Mouse (Mus musculus) testis, postnatal 10 days (tissue): ENCODE measurements around the gene Tuba3a.

Source experiments
- DNase-seq: peaks from one replicate; pipeline ENCODE4 v3.0.0; 2021; ENCODE audit warnings: low spot score

Gene Tuba3a

DNA sequence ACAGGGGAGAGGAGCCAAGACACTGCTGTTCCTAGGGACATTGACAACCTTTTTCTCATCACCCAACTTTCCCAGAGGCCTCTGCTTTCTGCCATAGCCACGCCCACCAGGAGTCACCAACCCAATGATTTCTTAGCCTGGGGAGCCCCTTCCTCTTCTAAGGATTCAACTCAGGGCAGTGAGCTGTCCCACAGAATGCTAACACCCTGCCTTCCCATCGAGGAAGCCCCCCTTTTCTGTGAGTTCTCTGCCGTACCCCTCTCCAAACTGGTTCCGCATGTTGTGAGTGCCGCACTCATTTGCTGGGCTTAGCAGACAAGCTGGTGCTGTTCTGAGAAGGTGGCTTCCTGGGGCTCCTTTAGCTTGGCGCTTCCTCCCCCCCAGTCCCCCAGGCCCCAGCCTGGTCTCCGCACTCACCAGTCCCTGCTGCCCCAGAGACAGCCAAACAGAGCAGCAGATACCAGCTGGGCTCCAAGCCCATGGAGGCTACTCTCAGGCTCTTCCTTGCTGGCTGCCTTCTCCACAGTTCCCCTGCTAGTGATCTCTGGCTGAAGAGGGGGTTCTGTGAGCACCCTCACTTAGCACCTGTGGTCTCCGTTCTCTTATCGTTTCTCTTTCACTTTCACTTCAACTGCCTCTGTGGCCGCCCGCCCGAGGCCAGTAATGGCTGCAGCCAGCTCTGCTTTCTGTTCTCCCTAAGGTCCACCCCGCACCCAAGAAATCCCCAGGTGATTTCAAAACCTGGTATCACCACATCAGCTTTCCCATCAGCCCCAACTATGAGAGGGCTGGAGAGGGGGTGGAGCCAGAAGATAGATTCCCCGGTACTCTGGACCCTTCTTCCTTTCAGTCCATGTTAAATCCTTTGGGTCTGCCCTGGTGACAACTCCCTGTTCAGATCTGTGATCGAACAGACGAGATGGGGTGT is 54.5 kb downstream of the Tuba3a start, which contains the start of gene Tapbpl:
Gene Tapbpl, minus strand, starts transcription at position 744 of the 928 bp plus-strand sequence.
- DNase-seq: peak; percentile 78

DNA sequence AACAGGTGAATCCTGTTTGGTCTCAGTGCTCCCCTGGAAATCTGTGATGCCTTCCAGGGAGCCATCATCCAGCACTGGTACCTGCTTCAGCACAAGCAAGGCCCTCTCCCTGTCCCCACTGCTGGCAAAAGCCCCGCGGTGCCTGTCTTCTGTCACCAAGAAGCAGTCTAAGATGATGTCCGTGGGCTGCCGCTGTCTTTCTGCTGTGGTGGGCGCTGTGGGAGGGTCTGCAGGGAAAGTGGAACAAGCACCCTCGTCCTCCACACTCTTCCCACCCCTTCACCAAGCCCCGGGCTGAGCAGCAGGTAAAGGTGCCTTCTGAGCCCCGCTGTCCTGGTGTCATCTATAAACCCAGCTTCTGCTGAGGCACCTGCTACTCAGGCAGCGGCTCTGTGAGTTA is 55.3 kb downstream of the Tuba3a start:
- no peak for DNase-seq
